Mouse (Mus musculus): ENCODE measurements at regions not wholly inside any gene's neighbourhood (a gene's known extent, or its start where the extent isn't known, plus 50 kb on each side); places are given as distances from the start of the nearest gene placed in this dataset.

DNA sequence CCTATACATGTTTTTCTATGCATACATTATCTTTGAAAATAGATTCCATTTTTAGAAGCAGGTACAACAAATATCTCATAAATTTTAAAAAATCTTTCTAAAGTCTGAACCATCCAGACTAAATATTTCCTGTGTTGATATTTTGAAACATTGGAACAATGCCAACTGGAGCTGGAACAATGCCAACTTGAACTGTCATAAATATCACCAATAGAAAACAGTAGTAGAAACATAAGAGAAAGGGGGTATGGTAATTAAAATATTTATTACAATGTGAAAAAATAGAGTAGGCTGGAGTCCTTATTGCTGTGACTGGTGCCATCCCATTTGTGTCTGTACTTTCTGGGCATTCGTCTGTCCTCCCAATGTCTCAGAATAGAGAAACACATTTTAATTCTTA lies 286.9 kb upstream of the Mctp2 start:
- peak; percentile 30 for DNase-seq

DNA sequence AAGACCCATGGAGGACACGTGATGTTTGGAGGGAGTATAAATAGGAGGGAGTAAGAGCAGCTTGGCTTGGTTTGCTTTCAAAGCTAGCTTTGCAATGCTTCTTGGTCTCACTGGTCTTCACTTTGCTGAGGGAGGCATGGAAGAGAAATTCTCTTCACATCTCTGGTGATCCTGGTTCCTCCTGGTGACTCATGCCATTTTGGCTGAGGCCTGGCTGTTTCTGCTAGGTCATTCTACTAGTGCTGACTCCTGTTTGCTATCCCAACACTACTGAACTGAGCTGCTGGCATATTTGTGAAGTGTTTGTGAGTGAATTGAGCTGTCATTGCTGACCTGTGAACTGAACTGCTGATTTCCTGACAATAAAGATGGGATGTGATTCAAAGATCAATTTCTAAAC lies 288.3 kb upstream of the Mctp2 start:
- no peak for DNase-seq

DNA sequence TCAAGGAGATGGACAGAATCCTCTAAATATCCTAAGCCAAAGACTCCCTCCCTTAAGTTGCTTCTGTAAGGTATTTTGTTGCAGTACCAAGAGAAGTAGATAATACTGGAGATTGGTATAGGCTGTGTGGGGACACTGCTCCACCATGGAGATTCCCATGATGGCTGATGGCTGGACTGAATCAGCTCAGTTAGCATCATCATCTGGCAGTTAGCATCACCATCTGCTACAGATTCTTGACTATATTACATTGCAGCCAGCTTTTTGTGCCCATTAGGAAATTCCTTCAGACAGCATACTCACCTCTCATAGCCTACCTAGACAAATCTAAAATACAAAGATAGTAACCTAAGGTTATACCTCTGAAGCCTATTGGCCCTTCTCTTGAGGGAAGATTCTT lies 290.6 kb upstream of the Mctp2 start:
- no peak for DNase-seq

DNA sequence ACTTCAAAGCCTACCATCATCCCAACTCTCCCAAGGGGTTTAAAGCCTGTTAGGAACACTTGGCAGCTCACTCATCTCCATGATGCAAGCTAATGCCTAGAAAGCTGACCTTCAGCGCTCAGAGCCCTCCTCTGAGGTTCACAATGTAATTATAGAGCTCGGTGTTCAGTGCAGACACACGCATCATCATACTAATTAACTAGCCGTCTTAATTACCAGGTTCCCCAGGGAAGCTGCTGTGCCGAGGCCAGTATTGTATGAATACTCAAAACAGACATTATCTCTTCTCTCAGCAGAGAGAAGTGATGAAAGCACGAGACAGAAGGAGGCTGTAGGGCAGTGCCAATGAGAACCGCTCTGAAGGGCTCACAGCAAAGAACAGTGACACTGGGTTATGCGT lies 295.5 kb upstream of the Mctp2 start:
- no peak for DNase-seq

GRCm38 (mm10) chr7:72609791-72610190 lies 303.4 kb upstream of the Mctp2 start:
- no peak for DNase-seq

DNA sequence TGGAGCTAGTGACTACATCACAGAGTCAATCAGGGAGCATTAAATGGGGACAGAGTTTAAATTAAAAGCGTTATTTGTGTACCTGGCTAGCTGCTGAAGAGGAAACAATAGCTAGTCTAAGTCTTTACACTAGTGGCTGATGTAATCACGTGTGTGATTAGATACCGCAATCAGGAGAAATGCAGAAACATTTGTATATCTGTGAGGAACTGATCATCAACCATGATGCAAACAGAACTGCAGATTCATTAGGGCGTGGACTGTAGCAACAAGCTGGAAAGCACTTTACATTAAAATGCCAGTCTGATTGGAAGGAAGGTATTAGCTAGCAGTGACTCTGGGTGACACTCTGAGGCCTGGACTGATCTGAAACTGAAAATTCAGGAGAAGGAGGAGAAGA lies 308.8 kb upstream of the Mctp2 start:
- no peak for DNase-seq

GRCm38 (mm10) chr7:72627369-72627768 lies 321.0 kb upstream of the Mctp2 start:
- DNase-seq, result no peak

DNA sequence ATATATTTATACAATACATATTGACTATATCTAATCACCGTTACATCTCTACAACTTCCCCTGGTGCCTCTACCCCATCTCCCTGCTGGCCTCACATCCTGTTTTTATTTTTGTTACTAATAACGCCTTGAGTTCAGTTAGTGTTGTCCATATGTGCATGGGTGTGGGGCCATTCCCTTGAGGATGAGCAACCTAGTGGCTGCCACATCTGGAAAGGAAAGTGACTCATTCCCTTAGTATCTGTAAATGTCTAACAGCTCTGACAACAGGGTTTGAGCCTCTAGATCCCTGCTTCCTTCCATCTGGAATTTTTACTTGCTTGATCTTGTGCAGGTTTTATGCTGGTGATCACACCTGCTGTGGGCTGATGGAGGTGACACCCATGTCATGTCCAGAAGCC lies 333.2 kb upstream of the Mctp2 start:
- no peak for DNase-seq

DNA sequence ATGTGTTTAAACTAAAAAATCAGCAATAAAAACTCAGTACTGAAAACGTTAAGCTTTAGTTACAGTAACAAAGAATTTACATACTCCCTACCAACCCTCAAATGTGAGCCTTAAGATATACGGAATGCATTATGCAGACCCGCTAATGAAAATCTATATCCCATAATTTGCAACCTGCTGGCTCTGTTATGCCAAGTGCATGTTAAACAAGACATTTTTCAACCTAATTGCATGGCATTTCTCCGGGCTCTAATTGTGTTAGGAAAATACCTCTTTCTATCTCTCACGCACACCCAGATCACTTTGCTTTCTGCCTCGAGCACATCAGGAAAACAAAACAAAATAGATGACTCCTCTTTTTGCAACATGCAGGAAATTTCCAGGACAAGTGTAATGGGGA lies 368.6 kb upstream of the Mctp2 start:
- no peak for DNase-seq

- no peak for DNase-seq
These were observed 379.4 kb upstream of the Mctp2 start for GRCm38 (mm10) chr7:72685803-72686202.

- DNase-seq, result no peak
These were observed 380.9 kb upstream of the Mctp2 start for GRCm38 (mm10) chr7:72687356-72687755.

DNA sequence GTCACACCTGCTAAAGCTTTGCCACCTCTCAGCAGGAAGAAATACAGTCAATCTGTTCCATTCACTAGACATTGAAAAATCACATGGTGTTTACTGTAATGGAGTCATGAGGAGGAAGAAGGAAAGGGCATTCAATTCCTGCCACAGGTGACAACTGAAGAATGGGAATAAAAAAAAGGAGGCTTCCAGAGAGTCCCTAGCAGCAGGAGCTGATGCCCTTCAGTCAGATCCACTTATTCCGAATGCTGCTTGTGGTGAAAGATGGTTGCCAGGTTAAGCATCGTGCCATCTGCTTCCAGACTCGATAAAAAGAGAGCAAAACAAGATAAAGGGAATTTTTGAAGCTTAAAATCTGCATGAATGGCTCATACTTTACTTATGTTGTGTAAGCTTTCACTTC lies 385.0 kb upstream of the Mctp2 start:
- peak; percentile 33 for DNase-seq

DNA sequence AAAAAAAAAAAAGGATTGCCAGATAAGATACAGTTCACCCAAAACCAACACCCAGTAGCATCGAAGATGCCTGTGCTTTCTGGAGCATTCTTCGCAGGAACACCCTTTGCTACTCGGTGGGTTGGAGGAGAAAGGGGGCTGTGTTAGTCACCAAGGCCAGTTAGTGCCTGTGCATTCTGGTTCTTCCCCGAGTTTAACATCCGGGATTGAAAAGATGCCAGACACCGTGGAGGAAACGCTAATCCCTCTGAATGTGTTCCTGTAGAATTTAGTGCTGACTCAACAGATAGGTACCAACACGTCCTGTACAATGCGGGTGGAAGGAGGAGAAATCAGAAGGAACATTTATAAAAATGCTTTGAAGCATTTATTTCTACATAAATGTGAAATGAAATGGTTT lies 385.5 kb upstream of the Mctp2 start:
- peak; percentile 16 for DNase-seq

DNA sequence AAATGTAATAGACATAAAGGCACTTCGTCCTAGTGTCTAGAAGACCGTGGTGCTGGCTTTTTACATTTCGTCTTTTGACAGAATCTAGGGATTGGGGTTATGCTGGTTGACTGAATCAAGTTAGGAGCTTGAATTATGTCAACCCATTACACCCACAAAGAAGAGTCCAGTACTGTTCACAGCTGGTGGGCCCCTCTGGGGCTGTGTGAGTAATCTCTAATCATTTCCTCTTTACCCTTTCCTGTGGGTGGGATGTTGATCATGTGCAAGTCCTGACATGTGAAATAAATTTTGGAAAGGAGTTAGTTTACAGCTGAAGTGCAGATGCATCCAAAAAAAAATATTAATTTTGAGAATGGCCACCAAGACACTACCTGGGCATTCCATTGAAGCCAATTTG lies 390.3 kb upstream of the Mctp2 start:
- DNase-seq, result no peak

GRCm38 (mm10) chr7:72703652-72704341 lies 397.4 kb upstream of the Mctp2 start:
- no peak for DNase-seq

GRCm38 (mm10) chr7:72711193-72712131 lies 405.1 kb upstream of the Mctp2 start:
- DNase-seq, result no peak

GRCm38 (mm10) chr7:72715401-72715800 lies 409.0 kb upstream of the Mctp2 start:
- DNase-seq, result no peak

DNA sequence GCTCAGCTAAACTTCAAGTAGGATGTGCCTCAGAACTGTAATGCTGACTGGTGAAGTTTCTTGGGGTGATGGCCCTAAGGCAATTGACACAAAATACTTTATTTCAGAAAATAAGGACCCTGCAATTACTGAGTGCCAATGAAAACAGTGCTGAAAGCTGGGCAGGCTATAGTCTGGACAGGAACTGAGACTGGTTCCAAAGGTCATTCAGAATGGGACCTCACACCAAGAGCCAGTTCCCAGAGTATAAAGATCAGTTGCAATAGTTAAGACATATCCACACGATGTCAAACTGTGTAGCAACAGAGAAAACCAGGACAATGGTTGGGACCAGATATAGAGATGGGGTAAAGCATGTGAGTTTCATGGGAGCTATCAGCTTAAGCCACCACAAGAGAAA lies 409.6 kb upstream of the Mctp2 start:
- no peak for DNase-seq

GRCm38 (mm10) chr7:72726214-72726854 lies 419.9 kb upstream of the Mctp2 start:
- no peak for DNase-seq

DNA sequence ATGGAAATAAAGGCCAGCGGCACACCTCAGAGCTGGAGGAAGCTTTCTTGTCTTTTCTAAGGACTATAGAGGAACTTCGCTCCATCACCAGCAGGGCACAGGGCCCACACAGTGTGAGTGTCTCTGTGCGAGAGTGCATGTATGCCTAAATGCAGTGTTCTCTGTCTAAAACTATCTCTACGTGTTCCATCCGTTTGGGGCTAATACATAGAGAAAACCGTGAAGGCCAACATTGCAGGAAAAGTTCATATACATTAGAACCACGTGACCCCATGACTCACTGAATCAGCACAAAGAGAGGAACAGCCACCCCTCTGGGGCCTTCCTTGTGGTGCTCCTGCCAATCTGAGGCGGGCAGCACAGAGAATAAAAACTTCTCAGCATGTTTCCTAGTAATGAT lies 431.4 kb upstream of the Mctp2 start:
- no peak for DNase-seq

DNA sequence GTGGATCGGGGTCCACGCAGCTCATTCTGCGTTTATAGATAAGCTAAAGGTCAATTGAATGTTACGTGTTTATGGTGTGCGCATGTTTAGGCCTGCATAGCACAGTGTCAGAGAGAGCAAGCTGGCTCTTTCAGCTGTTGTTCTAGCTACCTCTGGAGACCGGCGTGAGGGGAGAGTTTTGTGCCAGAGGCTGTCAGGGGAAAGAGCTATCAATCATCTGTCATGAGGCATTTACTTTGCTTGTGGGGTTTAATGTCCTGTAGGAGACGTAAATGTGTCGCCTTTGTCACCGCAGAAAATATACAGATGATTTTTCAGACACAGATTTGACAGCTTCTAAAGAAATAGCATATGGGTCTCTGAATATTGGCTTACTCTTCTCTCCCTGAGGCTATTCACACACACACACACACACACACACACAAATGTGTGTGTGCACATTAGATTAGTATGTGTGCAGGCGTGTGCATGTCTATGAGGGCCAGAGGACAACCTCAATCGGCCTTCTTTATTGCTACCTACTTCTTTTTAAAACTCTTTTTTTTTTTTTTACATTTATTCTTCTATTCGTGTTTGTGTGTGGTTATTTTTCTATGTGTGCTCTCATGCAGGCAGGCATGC lies 432.0 kb upstream of the Mctp2 start:
- DNase-seq, result no peak

GRCm38 (mm10) chr7:72742376-72742775 lies 436.0 kb upstream of the Mctp2 start:
- DNase-seq, result no peak

DNA sequence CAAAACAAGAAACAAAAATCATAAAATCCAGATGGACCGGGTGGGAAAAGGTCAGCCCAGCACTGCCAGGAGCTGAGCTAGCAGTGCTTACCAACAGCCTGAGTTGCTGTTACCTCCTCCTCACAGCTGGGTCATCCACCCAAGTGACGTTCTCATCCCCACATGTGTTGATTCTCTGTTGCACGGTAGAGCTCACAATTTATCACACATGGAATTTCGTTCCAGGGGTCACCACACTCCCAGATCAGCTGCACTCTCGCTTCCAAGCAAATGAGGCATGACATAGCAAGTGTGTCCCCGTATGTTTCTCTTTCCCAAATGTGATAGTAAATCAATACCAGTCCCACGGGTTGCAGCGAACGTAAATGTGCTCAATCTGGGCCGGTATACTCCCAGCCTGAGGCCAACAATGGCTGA lies 445.1 kb upstream of the Mctp2 start:
- DNase-seq, result no peak

Data from cerebellum, adult 8-10 months (tissue).